Mouse (Mus musculus): ENCODE results near the gene F830045P16Rik.
"Not testable (repeated sequence)": the region's sequence is repeated elsewhere in the genome, so short reads cannot be mapped to it uniquely, and the experiment has no call there.

The F830045P16Rik gene

GRCm38 (mm10) chr2:129471905-129472304 is 64.5 kb downstream of the F830045P16Rik start:
- peak; percentile 43 for DNase-seq

- no peak for DNase-seq
Measured at GRCm38 (mm10) chr2:129470839-129471238, 65.6 kb downstream of the F830045P16Rik start.

GRCm38 (mm10) chr2:129438772-129439171 is 97.6 kb downstream of the F830045P16Rik start:
- DNase-seq, result not testable (repeated sequence)

GRCm38 (mm10) chr2:129435154-129435553 is 101.2 kb downstream of the F830045P16Rik start:
- DNase-seq, result no peak

- DNase-seq, result no peak
Measured at GRCm38 (mm10) chr2:129423741-129424140, 112.7 kb downstream of the F830045P16Rik start.

GRCm38 (mm10) chr2:129420897-129421561 is 115.4 kb downstream of the F830045P16Rik start:
- no peak for DNase-seq

GRCm38 (mm10) chr2:129419361-129419880 is 117.0 kb downstream of the F830045P16Rik start:
- no peak for DNase-seq

GRCm38 (mm10) chr2:129414593-129414992 is 121.8 kb downstream of the F830045P16Rik start:
- DNase-seq, result no peak

- no peak for DNase-seq
Measured at GRCm38 (mm10) chr2:129413488-129413887, 122.9 kb downstream of the F830045P16Rik start.

GRCm38 (mm10) chr2:129411651-129412050 is 124.8 kb downstream of the F830045P16Rik start:
- DNase-seq, result no peak

- DNase-seq, result no peak
Measured at GRCm38 (mm10) chr2:129410344-129410743, 126.1 kb downstream of the F830045P16Rik start.

- DNase-seq, result peak; percentile 88
Measured at GRCm38 (mm10) chr2:129408476-129408875, 127.9 kb downstream of the F830045P16Rik start.
